Mouse (Mus musculus): Measurements from ENCODE around the gene Fam131a.

DNA sequence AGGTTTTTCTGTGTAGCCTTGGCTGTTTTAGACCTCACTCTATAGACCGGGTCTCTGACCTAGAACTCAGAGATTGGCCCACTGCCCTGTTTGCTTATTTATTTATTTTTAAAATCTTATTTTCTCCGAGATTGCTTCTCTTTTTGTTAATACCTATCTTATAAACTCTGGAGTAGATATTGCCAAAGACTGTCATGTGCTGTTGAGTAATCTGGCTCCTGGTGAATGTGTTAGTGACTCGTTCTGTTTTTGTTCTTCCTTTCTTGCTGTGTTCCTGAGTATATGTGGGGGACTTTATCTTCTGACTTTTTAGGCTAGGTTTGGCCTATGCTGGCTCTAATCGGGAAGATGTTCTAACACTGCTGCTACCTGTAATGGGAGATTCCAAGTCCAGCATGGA lies 35.4 kb upstream of the Fam131a start:
- TF ChIP-seq CTCF (IDR thresholded peaks at IDR 0.05; ENCODE audit: borderline replicate concordance, insufficient read depth, low read length) (no peak), POLR2A (IDR thresholded peaks at IDR 0.05; ENCODE audit: low read depth, low read length) (no peak)

Data from embryonic fibroblast, embryonic 13.5 days (primary cell).